Mouse (Mus musculus): ENCODE measurements around the gene Stk40. TPM values are rescaled to one million over a fixed set of nuclear protein-coding genes. Genes with fewer than 3 reads are reported as not detected.

Stk40 gene
- polyA plus RNA-seq, 1 experiment = 26.3 TPM

DNA sequence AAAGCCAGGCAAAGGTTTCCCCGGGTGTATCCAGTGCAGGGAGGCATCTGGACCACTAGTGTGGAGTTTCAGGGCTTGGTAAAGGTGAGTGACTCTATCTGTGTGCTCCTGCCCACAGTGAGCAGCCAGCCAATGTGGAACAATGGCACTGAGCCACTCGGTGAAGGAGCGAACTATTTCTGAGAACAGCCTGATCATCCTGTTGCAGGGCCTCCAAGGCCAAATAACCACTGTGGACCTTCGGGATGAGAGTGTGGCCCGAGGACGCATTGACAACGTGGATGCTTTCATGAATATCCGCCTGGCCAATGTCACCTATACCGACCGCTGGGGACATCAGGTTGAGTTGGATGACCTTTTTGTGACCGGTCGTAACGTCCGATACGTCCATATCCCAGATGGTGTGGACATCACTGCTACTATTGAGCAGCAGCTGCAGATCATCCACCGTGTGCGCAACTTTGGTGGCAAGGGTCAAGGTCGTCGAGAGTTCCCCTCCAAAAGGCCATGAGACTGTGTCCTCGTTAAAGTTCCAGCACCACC, 6.0 kb upstream of the Stk40 start:
- no peak for DNase-seq (ENCODE audit: low spot score)

DNA sequence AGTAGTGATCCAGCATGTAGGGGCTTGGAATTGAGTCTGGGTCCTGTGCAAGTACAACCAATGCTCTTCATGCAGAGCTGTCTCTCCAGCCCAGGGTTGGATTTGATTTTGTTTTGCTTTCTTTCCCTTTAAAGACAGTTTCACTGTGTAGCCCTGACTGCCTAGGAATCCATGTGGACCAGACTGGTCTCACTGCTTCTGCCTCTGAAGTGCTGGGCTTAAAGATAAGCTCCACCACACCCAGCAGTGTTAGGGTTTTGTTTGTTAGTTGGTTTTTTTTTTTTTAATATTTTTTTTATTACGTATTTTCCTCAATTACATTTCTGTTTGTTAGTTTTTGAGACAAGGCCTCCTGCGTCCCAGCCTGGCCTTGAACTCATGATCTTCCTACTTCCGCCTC, 4.4 kb upstream of the Stk40 start:
- DNase-seq (ENCODE audit: low spot score) = no peak

DNA sequence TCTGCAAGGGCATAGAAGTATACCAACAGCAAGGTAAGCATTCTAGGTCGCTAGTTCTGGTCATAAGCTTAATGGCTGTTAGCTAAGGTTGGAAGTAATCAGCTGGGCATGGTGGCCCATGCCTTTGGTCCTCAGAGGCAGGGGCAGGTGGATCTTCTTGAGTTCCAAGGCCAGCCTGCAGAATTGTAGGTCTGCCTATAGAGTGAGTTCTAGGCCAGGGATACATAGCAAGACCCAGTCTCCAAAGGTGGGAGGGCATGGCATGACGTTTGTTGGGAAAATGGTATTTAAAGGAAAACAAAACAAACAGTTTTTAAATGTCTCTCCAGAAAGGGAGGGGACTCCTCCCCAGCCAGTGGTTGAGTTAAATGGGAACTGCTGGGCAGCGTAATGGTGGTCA, 3.0 kb upstream of the Stk40 start:
- DNase-seq (ENCODE audit: low spot score) = no peak

DNA sequence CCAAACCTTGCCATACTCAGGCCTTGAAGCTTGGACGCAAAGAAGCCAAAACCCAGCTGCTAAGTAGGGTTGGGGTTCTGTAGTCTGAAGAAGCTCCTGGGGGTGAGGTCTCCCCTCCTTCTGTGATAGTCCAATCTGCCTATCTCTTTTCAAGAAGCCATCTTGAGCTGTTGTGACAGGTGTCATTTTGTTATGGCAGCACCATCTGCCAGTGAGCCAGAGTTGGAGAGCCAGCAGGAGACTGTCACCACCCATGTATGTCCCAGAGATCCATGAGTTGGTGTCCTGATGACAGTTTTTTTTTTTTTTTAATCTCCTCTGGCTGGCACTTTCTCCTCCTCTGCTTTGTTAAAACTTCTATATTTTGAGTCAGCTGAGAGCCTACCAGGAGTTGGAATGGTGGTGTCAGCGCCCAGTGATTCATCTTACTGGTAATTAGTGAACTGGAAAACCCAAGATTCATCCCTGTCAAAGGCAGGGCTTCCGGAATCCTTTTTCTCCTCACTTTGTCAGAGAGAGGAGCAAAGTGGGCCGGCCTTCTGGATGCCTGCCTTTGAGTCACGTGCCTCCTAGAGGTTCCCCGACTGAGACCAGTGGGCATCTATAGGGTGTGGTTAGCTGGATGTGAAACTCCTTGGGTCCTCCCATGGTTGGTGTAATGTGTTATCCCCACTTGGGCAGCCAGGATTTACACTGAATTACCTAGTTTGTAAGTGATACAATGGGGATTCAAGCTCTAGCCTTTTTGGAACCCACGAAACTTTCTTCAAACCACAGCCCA, 1.5 kb upstream of the Stk40 start:
- no peak for DNase-seq (ENCODE audit: low spot score)

DNA sequence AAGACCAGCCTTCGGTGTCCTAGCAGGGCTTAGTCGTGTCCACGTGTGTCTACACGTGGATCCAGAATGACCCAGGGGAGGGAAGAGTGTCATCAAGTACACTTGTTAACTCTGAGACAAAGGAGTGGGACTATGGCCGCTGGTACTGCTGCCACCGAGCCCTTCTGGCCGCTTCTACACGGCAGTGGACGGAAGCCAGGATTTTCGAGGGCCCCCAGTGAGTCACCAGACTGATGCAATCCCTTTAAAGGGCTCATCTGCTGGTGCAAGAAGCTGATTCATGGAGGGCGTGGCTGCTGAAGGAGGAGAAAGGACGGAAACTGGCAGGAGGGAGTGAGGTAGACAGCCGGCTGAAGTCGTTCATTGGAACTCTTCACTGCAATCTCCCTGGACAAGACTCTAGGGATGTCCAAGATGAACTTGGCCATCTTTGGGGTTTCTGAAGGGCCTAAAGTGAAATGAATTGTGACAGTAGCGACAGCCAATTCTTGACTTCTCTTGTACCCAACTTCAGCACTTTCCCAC, 638 bp upstream of the Stk40 start:
- peak; percentile 71 for DNase-seq (ENCODE audit: low spot score)

DNA sequence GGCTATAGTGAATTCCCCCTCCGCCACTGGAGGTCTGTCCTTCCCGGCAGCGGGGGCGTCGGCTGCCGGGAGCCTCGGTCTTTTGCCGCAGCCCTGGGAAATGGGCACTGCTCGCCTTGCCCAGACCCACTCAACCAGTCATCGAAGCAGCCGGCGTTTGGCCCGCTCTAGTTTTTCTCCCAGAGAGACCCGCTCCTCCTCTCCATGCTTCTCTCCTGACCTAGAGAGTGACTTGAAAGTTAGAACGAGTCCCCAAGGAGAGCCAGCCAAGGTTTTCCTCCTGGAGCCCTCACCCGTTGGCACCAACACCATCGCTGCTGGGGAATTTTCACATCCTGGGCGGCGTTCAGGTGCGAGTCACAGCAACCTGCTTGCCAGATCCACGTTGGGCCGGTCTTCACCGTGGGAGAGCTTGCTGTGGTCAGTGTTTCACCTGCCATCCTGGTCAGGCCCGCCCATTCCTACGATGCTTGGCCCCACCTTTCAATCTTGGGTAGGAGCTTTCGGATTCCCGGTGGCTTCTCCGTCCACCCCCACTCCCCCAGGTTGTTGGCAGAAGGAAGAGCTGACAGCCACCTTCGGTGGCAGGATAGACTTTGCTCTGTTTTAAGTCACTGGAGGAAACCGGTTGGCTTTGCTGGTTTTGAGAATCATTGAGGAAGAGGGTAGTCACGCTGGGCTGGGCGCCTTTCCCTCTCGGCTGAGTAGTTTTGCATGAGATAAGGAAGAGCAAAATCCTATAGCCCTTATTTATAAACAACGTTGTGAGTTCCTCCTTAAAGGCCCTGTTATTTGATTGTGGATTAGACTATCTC, 711 bp downstream of the Stk40 start:
- peak; percentile 49 for DNase-seq (ENCODE audit: low spot score)

DNA sequence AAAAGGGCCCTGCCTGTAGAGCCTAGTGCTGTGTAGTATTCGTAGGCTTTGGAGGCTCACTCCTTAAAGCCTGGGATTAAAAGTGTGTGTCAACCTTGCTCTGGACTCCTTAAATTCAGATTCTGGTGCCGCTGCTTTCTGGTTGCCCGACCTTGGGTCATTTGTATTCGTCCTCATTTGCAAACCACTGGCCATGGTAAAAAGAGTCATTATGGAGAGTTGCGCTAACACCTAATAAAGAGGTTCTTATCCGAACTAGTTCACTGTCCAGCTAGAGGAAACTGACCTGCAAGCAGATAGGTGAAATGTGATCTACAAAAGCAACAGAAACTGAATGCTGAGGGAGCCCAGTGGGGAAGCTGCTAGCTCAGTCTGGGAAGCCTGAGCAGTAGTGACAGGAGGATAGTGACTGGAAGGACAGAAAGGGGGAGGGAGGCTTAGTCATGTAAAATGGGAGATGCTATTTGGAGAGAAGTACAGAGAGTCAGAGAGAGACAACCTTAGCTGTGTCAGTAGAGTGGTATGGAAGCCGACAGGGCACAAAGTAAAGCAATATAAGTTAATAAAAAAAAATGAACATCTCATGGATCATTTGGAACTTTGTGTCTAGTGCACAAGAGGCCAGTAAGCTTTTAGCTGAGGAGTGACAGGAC, 1.5 kb downstream of the Stk40 start:
- DNase-seq (ENCODE audit: low spot score) = no peak

DNA sequence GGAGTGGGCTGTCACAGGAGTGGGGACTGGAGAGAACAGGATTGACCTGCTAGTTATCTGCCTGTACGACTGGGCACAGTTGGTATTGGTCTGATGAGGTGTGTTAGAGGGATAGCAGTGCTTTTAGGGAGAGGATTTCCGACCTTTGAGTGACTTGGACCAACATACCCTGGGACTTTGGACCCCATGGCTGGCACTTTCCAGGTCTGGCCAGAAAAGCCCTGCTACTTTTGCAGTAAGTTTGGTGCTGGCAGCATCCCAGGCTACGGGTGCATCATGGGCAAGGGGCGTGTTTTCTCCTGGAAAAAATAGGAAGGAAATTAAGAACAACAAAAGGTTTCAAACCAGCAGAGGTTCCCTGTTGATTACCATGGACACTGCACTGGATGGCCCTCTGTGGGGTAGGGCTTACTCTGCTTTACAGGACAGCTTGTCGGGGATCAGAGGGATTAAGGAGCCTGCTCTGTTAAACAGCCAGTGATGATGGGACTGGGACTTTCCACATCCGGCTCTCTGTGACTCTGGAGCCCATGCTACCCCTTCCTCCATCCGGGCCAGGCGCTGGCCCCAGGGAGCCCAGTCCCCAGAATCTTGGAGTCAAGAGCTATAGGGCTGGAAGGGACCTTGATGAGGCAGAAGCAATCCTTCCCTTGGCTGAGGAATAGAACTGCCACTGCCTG, 4.4 kb downstream of the Stk40 start:
- no peak for DNase-seq (ENCODE audit: low spot score)

DNA sequence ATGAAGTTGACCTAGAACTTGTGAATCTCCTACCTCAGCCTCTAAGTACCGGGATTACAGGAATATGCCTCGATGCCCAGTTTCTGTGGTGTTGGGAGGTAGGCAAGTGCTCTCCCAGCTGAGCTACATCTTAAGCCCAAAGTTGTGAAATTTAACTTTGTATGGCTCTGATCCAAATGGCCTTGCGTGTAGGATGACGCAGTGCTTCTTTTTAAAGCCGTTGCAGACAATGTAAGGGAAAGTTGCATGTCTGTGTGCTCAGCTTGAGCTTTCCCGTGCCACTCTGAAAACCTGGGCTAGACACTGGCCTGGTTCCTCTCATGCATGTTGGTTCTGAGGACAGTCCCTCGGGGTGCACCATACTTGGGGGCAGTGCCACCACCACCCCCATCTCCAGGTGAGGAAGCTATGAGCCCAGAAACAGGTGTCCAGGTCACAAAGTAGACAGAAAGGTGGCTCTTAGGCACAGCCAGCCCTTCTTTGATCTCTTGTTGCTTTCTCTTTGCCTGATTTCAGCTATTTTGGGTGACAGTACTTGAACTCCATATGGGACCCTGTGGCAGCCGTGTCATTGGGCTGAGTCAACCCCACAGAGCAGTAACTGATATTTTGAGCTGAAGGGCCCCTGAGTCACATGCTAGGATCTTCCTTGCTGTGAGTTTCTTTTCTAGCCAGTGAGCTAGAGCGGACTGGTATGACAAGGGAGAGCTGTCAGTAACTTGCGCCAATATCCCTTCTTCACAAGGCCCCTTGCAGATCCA, 6.0 kb downstream of the Stk40 start:
- DNase-seq (ENCODE audit: low spot score) = no peak

DNA sequence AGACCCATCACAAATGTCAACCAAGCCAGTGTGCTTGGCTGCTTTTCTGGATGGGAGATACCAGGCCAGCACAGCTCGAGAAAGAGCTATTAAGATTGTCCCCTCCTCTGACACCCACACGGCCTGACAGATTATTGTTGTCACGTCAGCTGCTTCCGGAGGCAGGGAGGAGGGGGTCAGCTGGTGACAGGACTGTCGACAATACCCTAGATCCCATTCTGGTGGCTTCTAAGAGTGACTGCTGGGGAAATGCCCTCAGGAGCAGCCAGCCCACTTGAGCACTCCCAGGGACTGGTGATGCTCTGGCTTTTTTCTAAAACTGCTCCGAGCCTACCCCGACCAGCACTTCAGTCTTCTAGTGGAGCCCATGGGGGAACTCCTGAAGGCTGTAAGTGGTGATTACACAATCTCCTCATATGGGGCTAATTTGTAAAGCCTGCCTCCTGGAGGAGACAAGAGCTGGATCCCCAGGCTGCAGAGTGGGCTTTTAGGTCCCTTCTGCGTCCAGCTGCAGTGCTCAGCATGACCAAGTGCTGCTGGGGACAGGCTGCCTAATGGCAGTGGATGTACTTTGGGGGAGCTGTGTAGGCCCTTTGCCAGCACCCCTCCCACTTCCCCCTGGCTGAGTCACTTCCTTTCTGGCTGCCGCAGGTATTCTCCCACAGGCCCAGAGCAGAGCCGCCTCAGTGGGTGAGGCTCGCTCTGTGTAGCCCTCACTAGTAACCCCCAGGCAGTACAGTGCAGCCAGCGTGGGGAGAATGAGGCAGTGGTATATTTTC, 6.8 kb downstream of the Stk40 start:
- DNase-seq (ENCODE audit: low spot score) = peak; percentile 72

DNA sequence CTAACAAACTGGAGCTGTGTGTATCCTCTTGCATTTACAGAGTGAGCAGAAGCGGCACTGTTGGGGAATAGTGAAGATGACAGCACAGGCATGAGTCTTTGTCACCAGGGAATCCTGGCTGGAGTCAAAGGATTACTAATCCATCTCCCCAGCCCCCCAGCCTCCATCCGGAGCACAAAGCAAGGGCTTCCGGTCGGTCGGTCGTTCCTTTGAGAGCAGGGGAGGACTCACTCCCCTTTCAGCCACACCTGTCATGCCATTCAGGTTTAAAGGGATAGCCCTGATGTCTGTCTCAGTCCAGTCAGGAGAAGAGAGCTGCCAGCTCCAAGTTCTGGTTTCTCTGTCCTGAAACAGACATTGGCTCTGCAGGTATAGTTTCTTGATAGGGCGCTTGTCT, 7.4 kb downstream of the Stk40 start:
- DNase-seq (ENCODE audit: low spot score) = no peak

DNA sequence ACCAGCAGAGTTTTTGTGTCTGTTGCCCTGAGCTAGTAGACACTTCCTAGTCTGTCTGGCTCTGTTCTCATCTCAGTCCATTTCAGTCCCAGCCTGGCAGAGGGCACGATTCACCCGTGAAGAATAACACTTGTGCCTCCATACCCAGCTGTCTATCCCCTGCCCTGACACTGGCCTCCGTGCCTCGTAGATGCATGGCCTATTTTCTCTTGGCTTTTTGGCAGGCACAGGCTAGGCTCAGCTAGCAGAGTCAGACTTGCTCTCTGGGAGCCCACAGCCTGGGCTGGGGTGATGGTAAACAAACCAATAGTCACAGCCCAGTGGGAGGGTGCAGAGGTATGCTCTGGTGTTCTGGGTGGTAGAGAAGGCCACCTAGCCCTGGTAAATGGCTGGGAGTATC, 9.5 kb downstream of the Stk40 start:
- no peak for DNase-seq (ENCODE audit: low spot score)

DNA sequence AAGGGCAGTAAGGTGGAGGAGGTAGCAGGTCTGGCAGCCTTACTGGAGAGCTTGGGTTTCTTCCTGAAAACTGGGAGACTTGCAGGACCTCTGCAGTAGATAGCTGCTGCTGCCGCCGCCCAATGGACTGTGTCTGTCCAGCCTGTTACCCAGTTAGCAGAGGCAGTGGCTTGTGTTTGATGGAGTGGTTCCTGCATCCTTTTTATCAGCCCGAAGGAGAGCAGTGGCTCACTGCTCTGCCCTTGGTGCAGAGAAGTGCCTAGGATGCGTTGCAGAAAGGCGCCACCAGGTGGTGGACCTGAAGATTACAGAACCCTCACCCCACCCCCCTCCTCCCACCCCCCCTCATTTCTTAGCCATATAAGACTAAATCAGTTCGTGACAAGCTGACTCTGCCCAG, 10.2 kb downstream of the Stk40 start:
- DNase-seq (ENCODE audit: low spot score) = peak; percentile 55

DNA sequence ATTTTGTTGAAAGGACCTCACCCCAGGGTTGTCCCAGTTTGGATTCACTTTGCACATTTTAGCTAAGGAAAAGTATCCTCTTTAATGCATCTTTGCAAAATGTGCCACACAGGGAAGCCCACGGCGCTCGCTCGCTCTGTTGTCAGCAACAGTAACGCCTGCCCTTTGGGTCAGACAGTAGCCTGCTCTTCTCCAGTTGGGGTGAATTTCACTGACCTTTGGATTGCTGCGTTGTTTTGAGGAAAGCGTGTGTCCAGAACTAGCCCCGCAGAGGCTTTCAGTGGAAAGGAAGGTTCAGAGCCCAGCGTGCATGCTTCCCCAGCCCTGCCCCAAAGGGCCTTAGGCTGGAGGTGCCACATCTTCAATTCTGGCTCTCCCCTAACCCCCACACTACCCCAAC, 11.7 kb downstream of the Stk40 start:
- DNase-seq (ENCODE audit: low spot score) = no peak

DNA sequence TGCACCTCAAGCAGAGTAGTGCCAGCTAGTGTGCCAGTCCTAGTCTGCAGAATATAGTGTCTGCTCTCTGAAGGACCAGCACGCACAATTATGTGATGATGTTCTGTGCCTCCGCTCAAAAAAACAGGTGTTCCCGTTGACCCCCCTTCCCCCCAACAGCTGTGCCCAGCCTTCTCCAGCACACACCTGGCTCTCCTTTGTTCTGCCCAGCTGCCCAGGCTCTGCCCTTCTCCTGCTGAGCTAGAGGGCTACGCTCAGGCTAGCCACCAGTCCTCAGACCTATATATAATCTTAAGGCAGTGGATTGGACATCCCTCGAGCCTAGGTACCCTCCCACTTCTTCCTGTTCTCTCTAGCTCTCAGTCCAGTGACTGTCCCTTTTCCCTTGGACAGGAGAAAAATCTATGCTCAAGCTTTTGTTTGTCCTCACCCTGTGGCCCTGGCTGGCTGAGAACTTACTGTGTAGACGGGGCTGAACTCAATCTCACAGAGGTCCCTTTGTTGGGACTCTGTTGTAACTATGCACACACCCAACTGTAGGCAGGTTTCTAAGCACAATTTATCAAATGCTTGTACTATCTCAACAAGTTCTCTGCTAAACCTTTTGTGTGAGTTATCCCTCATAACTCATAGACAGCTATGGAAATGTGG, 12.2 kb downstream of the Stk40 start:
- DNase-seq (ENCODE audit: low spot score) = no peak

DNA sequence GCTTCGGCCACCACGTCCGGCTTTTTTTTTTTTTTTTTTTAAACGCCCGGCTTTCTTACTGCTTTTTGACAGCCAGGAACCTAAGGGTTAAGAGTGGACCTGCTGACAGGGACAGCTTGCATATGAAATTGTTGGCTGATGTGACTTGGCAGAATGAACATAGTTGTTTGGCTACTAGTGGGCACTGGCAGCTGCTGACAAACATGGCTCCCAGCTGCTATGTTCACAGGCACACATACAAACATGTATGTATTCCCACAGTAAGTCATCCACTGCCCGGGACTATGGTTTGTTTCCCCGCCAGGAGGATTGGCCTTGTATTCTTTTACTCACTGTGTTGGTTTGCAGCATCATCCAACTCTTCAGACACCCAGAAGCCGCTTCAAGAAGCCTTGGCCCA, 13.4 kb downstream of the Stk40 start:
- no peak for DNase-seq (ENCODE audit: low spot score)

DNA sequence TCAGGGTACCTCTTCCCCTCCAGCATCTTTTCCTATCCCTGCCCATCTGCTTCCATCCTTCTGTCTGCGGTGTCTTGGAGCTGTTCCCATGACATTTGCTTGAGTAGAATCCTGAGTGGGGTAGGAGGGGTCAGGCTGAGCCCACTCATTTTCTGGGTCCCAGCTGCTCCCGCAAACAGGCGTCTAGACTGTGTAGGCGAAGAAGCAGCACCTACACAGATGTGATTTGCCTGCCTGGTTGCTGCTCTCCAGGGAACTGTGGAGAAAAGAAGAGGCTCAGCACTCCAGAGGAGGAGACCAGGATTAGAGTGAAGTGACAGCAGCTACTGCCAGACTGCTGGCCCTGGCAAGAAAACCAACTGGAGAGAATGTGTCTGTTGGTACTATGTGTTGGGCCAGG, 14.9 kb downstream of the Stk40 start:
- DNase-seq (ENCODE audit: low spot score) = no peak

DNA sequence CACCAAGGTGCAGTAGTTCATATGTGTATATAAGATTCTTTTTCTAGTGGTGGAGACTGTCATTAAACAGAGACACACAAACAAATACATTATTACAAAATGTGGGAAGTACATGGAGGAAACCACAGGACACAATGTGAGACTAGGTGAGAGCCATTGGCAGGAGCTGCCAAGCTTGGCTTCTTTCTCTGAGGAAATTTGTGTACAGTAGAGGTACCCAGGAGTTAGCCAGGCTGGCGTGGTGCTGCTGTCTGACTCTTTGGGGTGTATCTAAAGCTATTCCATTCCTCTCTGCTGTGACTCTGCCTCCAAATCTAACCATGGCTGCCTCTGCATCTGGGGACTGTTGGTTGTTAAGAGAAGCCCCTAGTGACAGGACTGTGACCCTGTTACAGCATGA, 15.3 kb downstream of the Stk40 start:
- DNase-seq (ENCODE audit: low spot score) = no peak

DNA sequence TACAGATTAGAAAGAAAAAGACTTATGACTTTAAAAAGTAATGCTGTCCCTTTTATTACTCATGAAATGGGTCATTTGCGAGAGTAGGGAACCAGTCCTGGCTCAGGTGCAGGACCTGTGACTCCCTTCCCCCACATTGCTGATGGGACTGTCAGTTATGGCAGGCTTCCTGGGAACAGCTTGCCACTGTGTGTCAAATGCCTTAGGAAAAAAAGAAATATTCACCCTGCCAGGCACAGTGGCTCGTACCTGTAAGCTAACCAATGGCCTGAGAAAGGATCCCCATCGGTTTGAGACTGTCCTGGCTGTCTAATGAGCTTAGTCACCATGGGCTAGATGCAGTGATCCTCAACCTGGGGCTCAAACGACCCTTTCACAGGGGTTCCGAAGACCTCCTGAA, 16.3 kb downstream of the Stk40 start:
- DNase-seq (ENCODE audit: low spot score) = no peak

DNA sequence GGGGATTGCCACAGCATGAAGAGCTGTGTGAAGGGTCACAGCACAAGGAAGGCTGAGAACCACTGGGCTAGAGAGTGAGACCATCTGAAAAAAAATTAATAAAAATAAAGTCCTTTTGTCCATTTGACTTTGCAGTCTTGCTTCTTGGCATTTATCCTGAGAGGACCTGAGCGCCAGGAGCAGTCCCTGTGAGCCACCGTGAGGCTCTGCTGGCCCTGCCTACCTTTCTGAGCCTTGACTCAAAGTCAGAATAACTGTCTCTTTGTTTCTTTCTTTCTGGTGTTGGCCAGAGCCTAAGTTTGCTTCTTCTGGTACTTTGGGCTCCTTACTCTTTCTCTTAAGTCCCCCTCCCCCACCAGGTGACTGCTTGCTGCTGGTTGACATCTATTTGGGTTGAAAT, 16.7 kb downstream of the Stk40 start:
- no peak for DNase-seq (ENCODE audit: low spot score)
